Mouse (Mus musculus) midbrain, embryonic 12.5 days (tissue): ENCODE data around the gene Apoc4. TPM values are rescaled to one million over a fixed set of nuclear protein-coding genes. Genes with fewer than 3 reads are reported as not detected.

ENCODE experiments used
- ATAC-seq: fragments of 200-750 bp; cut with Nextera tagmentation; 2 replicates; pipeline ENCODE4 v1.8.0; 2017; ENCODE audit warnings: low read depth, moderate TSS enrichment, moderate library complexity; ENCODE audit not compliant: low FRiP score
- H3K27ac ChIP-seq: fragments of 300-500 bp; sonication (generic); replicated peaks from 2 replicates; pipeline ENCODE4 v1.5.1; 2016; ENCODE audit warnings: mild to moderate bottlenecking
- H3K27me3 ChIP-seq: fragments of 300-500 bp; sonication (generic); 2 replicates; pipeline ENCODE4 v1.6.1; 2016; ENCODE audit warnings: mild to moderate bottlenecking
- H3K36me3 ChIP-seq: fragments of 300-500 bp; sonication (generic); 2 replicates; pipeline ENCODE4 v1.6.1; 2016
- H3K4me1 ChIP-seq: fragments of 300-500 bp; sonication (generic); 2 replicates; pipeline ENCODE4 v1.6.1; 2016
- H3K4me2 ChIP-seq: fragments of 300-500 bp; sonication (generic); replicated peaks from 2 replicates; pipeline ENCODE4 v1.6.1; 2016; ENCODE audit warnings: mild to moderate bottlenecking, moderate library complexity
- H3K4me3 ChIP-seq: fragments of 300-500 bp; sonication (generic); 2 replicates; pipeline ENCODE4 v1.5.1; 2016; ENCODE audit warnings: mild to moderate bottlenecking
- H3K9ac ChIP-seq: fragments of 300-500 bp; sonication (generic); replicated peaks from 2 replicates; pipeline ENCODE4 v1.6.1; 2016; ENCODE audit warnings: mild to moderate bottlenecking, moderate library complexity
- H3K9me3 ChIP-seq: fragments of 300-500 bp; sonication (generic); 2 replicates; pipeline ENCODE4 v1.6.1; 2016; ENCODE audit warnings: mild to moderate bottlenecking
- WGBS: fragments of 180-500 bp; shearing (Covaris S2); methylation state at CpG from one replicate; pipeline ENCODE4 v1.1.7; 2016; 5-methylcytosine and 5-hydroxymethylcytosine counted together
- polyA plus RNA-seq: library from polyadenylated mRNA; unstranded; fragments of >200 nt; fragmentation: Nextera tagmentation; extraction: Ambion mirVana; gene quantifications from 2 replicates; pipeline ENCODE4 v1.2.1, GENCODE M21; 2016

Gene Apoc4
- polyA plus RNA-seq, 1 experiment from 2014 or later: 0.08 TPM

GRCm38 (mm10) chr7:19713598-19713997, 32.3 kb upstream of the Apoc4 start:
- no peaks in the 10 kb centered on the region for H3K27me3 ChIP-seq
- H3K27ac ChIP-seq: no peak overlapping the region
- peaks cover 57% of the 10 kb centered on the region for H3K36me3 ChIP-seq
- 0 out of 2 replicates have a peak overlapping the region, but pooled peaks have one; percentile 2 for H3K9ac ChIP-seq
- H3K4me2 ChIP-seq: no peak overlapping the region
- ATAC-seq: no peak
- peaks cover 25% of the 10 kb centered on the region for H3K4me1 ChIP-seq
- H3K9me3 ChIP-seq: no peaks in the 10 kb centered on the region
- 88% methylated on average over 9 of the region's 9 CpGs for WGBS
- 0 out of 2 replicates have a peak overlapping the region, but pooled peaks have one; percentile 6 for H3K4me3 ChIP-seq

DNA sequence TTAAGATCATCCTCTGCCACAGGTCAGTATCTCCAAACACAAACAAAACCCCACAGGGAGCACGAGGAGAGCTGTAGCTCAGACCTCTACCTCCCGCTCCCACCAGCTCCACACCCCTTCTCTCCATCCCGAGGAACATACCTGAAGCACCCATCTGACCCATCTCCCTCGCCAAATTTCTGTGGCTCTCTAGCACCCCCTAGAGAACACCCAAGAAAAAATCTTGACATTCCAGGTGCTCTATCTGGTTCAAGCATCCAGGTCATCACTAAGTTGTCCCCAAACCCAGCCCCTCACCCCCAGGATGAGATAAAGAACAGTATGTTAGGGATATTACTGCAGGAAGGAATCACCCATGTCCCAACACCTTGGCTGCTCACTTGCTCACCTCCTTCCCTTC, 31.9 kb upstream of the Apoc4 start:
- 57% methylated on average over 4 of the region's 4 CpGs for WGBS
- no peaks in the 10 kb centered on the region for H3K27me3 ChIP-seq
- ATAC-seq: no peak
- H3K4me1 ChIP-seq: peaks cover 25% of the 10 kb centered on the region
- no peak overlapping the region for H3K27ac ChIP-seq
- H3K9ac ChIP-seq: 0 out of 2 replicates have a peak overlapping the region, but pooled peaks have one; percentile 2
- no peaks in the 10 kb centered on the region for H3K9me3 ChIP-seq
- H3K4me2 ChIP-seq: no peak overlapping the region
- H3K4me3 ChIP-seq: no peak overlapping the region
- peaks cover 59% of the 10 kb centered on the region for H3K36me3 ChIP-seq

- no peak overlapping the region for H3K9ac ChIP-seq
- H3K27me3 ChIP-seq: no peaks in the 10 kb centered on the region
- no peak overlapping the region for H3K4me3 ChIP-seq
- 76% methylated on average over 4 of the region's 4 CpGs for WGBS
- H3K4me1 ChIP-seq: peaks cover 25% of the 10 kb centered on the region
- no peaks in the 10 kb centered on the region for H3K9me3 ChIP-seq
- H3K36me3 ChIP-seq: peaks cover 64% of the 10 kb centered on the region
- no peak overlapping the region for H3K27ac ChIP-seq
- H3K4me2 ChIP-seq: no peak overlapping the region
- ATAC-seq: no peak
These were observed 31.1 kb upstream of the Apoc4 start for GRCm38 (mm10) chr7:19712414-19712813.

DNA sequence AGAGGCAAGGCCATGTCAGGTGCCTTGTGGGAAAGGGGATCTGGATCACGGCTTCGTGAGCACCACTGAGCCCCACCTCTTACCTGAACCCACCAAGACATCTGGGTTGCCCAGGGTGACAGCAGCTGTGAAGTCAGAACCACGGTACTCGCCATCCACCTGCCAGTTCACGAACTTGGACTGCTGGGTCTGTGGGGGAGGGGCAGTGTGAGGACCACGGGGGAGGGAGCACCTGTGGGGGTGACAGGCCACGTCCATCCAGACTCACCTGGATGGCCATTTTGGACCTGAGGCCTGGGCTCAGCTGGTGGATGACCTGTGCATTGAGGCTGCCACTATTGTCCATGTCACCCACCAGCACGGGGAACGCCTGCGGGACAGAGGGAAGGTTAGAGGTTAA, 29.4 kb upstream of the Apoc4 start:
- Histone ChIP-seq H3K36me3 (peaks cover 71% of the 10 kb centered on the region), H3K4me1 (peaks cover 16% of the 10 kb centered on the region), H3K4me3 (no peak overlapping the region), H3K4me2 (no peak overlapping the region), H3K27me3 (no peaks in the 10 kb centered on the region), H3K9me3 (no peaks in the 10 kb centered on the region), H3K27ac (no peak overlapping the region), H3K9ac (no peak overlapping the region)
- ATAC-seq: no peak
- 93% methylated on average over 10 of the region's 10 CpGs for WGBS

GRCm38 (mm10) chr7:19705271-19705670, 24.0 kb upstream of the Apoc4 start:
- no peak overlapping the region for H3K4me3 ChIP-seq
- no peaks in the 10 kb centered on the region for H3K27me3 ChIP-seq
- no peaks in the 10 kb centered on the region for H3K9me3 ChIP-seq
- H3K9ac ChIP-seq: no peak overlapping the region
- no peak for ATAC-seq
- no peak overlapping the region for H3K4me2 ChIP-seq
- peaks cover 66% of the 10 kb centered on the region for H3K36me3 ChIP-seq
- WGBS: 92% methylated on average over 7 of the region's 7 CpGs
- peaks cover 3% of the 10 kb centered on the region; the same call in 1 of the 2 replicates for H3K4me1 ChIP-seq
- H3K27ac ChIP-seq: no peak overlapping the region

DNA sequence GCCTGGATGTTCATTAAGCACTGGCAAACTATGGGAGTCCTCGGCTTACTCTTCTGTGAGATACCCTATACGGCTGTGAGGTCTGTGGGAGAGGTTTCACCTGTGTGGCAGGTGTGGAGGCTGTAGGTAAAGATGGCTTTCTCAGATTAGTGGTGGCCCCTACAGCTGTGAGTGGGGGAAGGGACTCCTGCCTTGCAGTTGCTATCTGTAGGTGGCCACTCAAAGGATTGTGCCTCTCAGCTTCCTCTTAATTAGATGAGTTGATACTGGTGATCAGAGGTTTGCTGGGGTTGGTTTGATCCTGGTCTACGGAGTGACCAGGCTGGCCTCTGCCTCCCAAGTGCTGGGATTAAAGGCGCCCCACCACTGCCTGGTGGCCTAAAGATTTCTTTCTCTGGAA, 23.2 kb upstream of the Apoc4 start:
- ATAC-seq: no peak
- H3K4me3 ChIP-seq: no peak overlapping the region
- WGBS: 94% methylated on average over 4 of the region's 4 CpGs
- H3K27me3 ChIP-seq: no peaks in the 10 kb centered on the region
- no peak overlapping the region for H3K27ac ChIP-seq
- H3K9ac ChIP-seq: no peak overlapping the region
- H3K36me3 ChIP-seq: peaks cover 59% of the 10 kb centered on the region
- H3K9me3 ChIP-seq: no peaks in the 10 kb centered on the region
- H3K4me1 ChIP-seq: peaks cover 5% of the 10 kb centered on the region; the same call in 1 of the 2 replicates
- H3K4me2 ChIP-seq: no peak overlapping the region

DNA sequence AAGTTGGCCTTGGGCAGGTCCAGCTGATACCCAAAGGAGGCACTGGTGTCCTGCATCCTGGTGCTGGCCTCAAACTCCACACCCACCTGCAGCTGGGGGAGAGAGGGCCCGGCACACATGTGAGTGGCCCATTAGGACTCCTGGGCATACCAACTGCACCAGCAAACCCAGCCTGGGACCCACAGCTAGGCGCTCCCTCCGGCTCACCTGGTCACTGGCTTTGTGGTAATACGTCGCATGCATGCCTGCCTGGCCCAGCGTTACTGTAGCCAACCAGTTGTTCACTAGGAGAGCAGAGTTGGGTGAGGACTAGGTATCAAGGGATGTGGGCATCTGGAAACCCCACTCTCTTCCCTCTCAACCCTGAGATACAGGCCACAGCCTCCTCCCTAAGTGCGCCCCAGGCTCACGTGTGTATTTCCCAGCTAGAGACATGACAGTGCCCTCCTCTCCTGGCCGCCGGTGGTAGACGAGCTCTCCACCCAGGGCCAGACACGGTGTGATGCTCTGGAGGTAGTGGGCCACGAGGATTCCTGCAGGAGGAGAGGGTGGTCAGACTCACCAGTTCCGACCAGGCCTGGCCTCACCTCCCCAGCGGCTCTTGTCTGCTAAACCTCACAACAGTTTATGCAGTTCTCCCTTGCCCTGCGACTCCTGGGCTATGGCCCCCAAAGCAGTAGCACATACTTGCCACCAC, 21.7 kb upstream of the Apoc4 start:
- 91% methylated on average over 16 of the region's 16 CpGs for WGBS
- H3K36me3 ChIP-seq: peaks cover 46% of the 10 kb centered on the region
- no peak for ATAC-seq
- H3K27ac ChIP-seq: no peak overlapping the region
- H3K4me2 ChIP-seq: no peak overlapping the region
- H3K9me3 ChIP-seq: no peaks in the 10 kb centered on the region
- no peak overlapping the region for H3K4me3 ChIP-seq
- no peaks in the 10 kb centered on the region for H3K27me3 ChIP-seq
- H3K4me1 ChIP-seq: peaks cover 19% of the 10 kb centered on the region
- no peak overlapping the region for H3K9ac ChIP-seq

GRCm38 (mm10) chr7:19701069-19701761, 19.9 kb upstream of the Apoc4 start:
- 27% methylated on average over 22 of the region's 22 CpGs for WGBS
- Histone ChIP-seq H3K36me3 (peaks cover 36% of the 10 kb centered on the region), H3K4me2 (0 out of 2 replicates have a peak overlapping the region, but pooled peaks have one; percentile 1), H3K9me3 (no peaks in the 10 kb centered on the region), H3K4me1 (peaks cover 20% of the 10 kb centered on the region), H3K9ac (no peak overlapping the region), H3K27ac (peak overlapping the region; percentile 42; the same call in 1 of the 2 replicates), H3K27me3 (no peaks in the 10 kb centered on the region), H3K4me3 (no peak overlapping the region)
- no peak for ATAC-seq

GRCm38 (mm10) chr7:19700299-19701068, 19.2 kb upstream of the Apoc4 start:
- H3K27me3 ChIP-seq: no peaks in the 10 kb centered on the region
- H3K4me2 ChIP-seq: 0 out of 2 replicates have a peak overlapping the region, but pooled peaks have one; percentile 1
- WGBS: 62% methylated on average over 12 of the region's 12 CpGs
- no peaks in the 10 kb centered on the region for H3K9me3 ChIP-seq
- H3K27ac ChIP-seq: no peak overlapping the region
- no peak for ATAC-seq
- H3K9ac ChIP-seq: no peak overlapping the region
- H3K4me1 ChIP-seq: peaks cover 20% of the 10 kb centered on the region
- H3K36me3 ChIP-seq: peaks cover 36% of the 10 kb centered on the region
- H3K4me3 ChIP-seq: no peak overlapping the region

DNA sequence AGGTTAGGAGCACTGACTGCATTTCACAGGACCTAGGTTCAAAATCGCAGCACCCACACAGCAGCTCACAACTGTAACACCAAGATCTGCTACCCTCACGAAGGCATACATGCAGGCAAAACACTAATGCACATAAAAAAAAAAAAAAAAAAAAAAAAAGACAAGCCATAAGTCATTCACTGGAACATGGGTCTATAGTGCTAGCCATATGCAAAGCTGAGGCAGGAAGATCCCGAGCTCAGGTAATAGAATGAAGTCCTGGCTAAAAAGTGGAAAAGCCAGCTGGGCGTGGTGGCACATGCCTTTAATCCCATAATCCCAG, 18.5 kb upstream of the Apoc4 start:
- Histone ChIP-seq H3K4me3 (no peak overlapping the region), H3K27ac (no peak overlapping the region), H3K36me3 (peaks cover 31% of the 10 kb centered on the region), H3K9ac (no peak overlapping the region), H3K9me3 (no peaks in the 10 kb centered on the region), H3K4me2 (no peak overlapping the region), H3K27me3 (no peaks in the 10 kb centered on the region), H3K4me1 (peaks cover 20% of the 10 kb centered on the region)
- no peak for ATAC-seq
- WGBS: 82% methylated on average over 4 of the region's 4 CpGs

DNA sequence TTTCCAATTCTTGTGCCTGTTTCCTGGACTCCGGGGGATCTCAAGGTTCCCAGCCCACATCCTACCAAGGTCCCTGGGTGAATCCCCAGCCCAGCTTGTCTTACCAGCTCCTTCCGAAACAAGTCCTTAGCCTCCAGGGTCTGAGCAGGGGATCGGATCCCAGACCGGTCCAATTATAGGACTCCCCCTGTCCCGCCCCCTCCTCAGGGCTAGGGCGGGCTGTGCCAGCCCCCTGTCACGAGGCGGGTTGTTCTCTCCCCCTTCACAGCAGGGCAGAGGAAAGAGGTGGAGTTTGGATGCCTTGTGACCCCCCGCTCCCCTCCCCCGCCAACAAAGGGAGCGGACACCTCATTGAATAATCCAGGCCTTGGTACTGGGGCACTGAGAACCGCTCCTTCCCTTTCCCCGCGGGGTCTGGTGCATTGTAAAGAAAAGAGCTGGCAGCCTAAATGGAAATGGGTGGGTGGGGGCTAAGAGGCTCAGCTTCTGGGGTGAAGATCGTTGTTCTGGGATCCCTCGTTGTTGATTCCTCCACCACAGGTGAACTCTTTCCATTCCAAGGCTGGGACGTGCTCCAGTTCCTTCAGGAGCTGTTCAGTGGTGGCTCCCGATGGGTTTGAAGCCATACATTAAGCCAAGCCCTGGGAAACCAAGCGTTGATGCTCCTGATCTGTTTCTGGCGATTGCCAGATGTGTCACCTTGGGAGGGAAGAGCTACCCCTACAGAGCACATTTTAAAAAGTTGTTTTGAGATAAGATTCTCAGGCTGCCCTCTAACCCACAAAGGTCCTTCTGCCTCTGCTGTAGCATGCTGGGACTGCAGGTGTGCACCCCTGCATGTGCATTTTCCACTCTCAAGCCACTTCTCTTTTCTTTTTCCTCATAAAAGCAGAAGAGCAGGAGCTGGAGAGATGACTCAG, 17.9 kb upstream of the Apoc4 start, which contains the start of gene Apoe:
TSS of gene Apoe (minus strand) at position 282 of the 920 bp plus-strand sequence.
- H3K27ac ChIP-seq: no peak within 1 kb of the TSS
- H3K4me1 ChIP-seq: peaks cover 20% of the 10 kb centered on the region
- peaks cover 25% of the 10 kb centered on the region for H3K36me3 ChIP-seq
- H3K4me3 ChIP-seq: peak within 1 kb of the TSS; percentile 37
- under 1% methylated on average over 20 of the region's 20 CpGs for WGBS
- peak; percentile 74 for ATAC-seq
- H3K27me3 ChIP-seq: no peaks in the 10 kb centered on the region
- peak within 1 kb of the TSS; percentile 60 for H3K4me2 ChIP-seq
- no peaks in the 10 kb centered on the region for H3K9me3 ChIP-seq
- H3K9ac ChIP-seq: peak within 1 kb of the TSS; percentile 63
